Mouse (Mus musculus): ENCODE measurements around the gene Cdh23. TPM values are rescaled to one million over a fixed set of nuclear protein-coding genes. Genes with fewer than 3 reads are reported as not detected.
"Not testable (repeated sequence)": the region's sequence is repeated elsewhere in the genome, so short reads cannot be mapped to it uniquely, and the experiment has no call there.

Gene Cdh23
- 0.44 and 0.67 TPM in 2 replicates for polyA plus RNA-seq (2015; fragmentation: Nextera tagmentation; extraction: Ambion mirVana)

- no peaks in the 10 kb centered on the region for H3K9me3 ChIP-seq
- 0 out of 2 replicates have a peak, but pooled peaks cover 7% of the 10 kb centered on the region for H3K27me3 ChIP-seq (replicated peaks)
- no peak for ATAC-seq
- no peak within 1 kb of the TSS for H3K4me3 ChIP-seq (replicated peaks)
- 91% methylated on average over 6 of the region's 6 CpGs for WGBS
- 0 out of 2 replicates have a peak, but pooled peaks cover 7% of the 10 kb centered on the region for H3K4me1 ChIP-seq (replicated peaks)
- H3K4me2 ChIP-seq (replicated peaks): no peak within 1 kb of the TSS
- H3K36me3 ChIP-seq: no peaks in the 10 kb centered on the region
- H3K27ac ChIP-seq: no peak within 1 kb of the TSS
- no peak within 1 kb of the TSS for H3K9ac ChIP-seq
Measured at GRCm38 (mm10) chr10:60696390-60696789, at the start of gene Cdh23. Cdh23 (minus strand) TSS chr10:60696490.

- no peak for ATAC-seq
- WGBS: 88% methylated on average over 14 of the region's 14 CpGs
- no peak overlapping the region for H3K9ac ChIP-seq
- H3K4me1 ChIP-seq (replicated peaks): no peaks in the 10 kb centered on the region
- 0 out of 2 replicates have a peak, but pooled peaks cover 3% of the 10 kb centered on the region for H3K36me3 ChIP-seq
- no peak overlapping the region for H3K27ac ChIP-seq
- H3K27me3 ChIP-seq (replicated peaks): no peaks in the 10 kb centered on the region
- H3K4me2 ChIP-seq (replicated peaks): no peak overlapping the region
- no peak overlapping the region for H3K4me3 ChIP-seq (replicated peaks)
- H3K9me3 ChIP-seq: no peaks in the 10 kb centered on the region
Measured at GRCm38 (mm10) chr10:60744543-60745290, 48.4 kb upstream of the Cdh23 start.

- WGBS: 75% methylated on average over 9 of the region's 9 CpGs
- 0 out of 2 replicates have a peak, but pooled peaks cover 2% of the 10 kb centered on the region for H3K4me1 ChIP-seq (replicated peaks)
- H3K27me3 ChIP-seq (replicated peaks): no peaks in the 10 kb centered on the region
- H3K4me3 ChIP-seq (replicated peaks): no peak overlapping the region
- H3K9me3 ChIP-seq: no peaks in the 10 kb centered on the region
- no peak for ATAC-seq
- H3K9ac ChIP-seq: no peak overlapping the region
- 0 out of 2 replicates have a peak, but pooled peaks cover 3% of the 10 kb centered on the region for H3K36me3 ChIP-seq
- no peak overlapping the region for H3K4me2 ChIP-seq (replicated peaks)
- no peak overlapping the region for H3K27ac ChIP-seq
Measured at GRCm38 (mm10) chr10:60743681-60744080, 47.4 kb upstream of the Cdh23 start.

GRCm38 (mm10) chr10:60742942-60743341 lies 46.7 kb upstream of the Cdh23 start:
- 0 out of 2 replicates have a peak, but pooled peaks cover 3% of the 10 kb centered on the region for H3K36me3 ChIP-seq
- H3K27ac ChIP-seq: no peak overlapping the region
- H3K27me3 ChIP-seq (replicated peaks): no peaks in the 10 kb centered on the region
- 0 out of 2 replicates have a peak, but pooled peaks cover 3% of the 10 kb centered on the region for H3K4me1 ChIP-seq (replicated peaks)
- no peaks in the 10 kb centered on the region for H3K9me3 ChIP-seq
- no peak for ATAC-seq
- no peak overlapping the region for H3K4me3 ChIP-seq (replicated peaks)
- WGBS: 80% methylated on average over 6 of the region's 6 CpGs
- no peak overlapping the region for H3K9ac ChIP-seq
- no peak overlapping the region for H3K4me2 ChIP-seq (replicated peaks)

- H3K4me2 ChIP-seq (replicated peaks); H3K4me1 ChIP-seq (replicated peaks); H3K27ac ChIP-seq; H3K36me3 ChIP-seq; ATAC-seq; H3K9me3 ChIP-seq; H3K27me3 ChIP-seq (replicated peaks); H3K4me3 ChIP-seq (replicated peaks); H3K9ac ChIP-seq: not testable (repeated sequence)
- WGBS: 93% methylated on average over 1 of the region's 1 CpGs
Measured at GRCm38 (mm10) chr10:60742296-60742695, 46.0 kb upstream of the Cdh23 start.

GRCm38 (mm10) chr10:60741435-60741834 lies 45.1 kb upstream of the Cdh23 start:
- Histone ChIP-seq H3K9ac (no peak overlapping the region), H3K4me3 (replicated peaks) (no peak overlapping the region), H3K27ac (no peak overlapping the region), H3K4me1 (replicated peaks) (0 out of 2 replicates have a peak, but pooled peaks cover 3% of the 10 kb centered on the region), H3K4me2 (replicated peaks) (no peak overlapping the region), H3K9me3 (no peaks in the 10 kb centered on the region), H3K36me3 (0 out of 2 replicates have a peak, but pooled peaks cover 3% of the 10 kb centered on the region), H3K27me3 (replicated peaks) (no peaks in the 10 kb centered on the region)
- ATAC-seq: no peak
- 83% methylated on average over 7 of the region's 7 CpGs for WGBS

- Histone ChIP-seq H3K4me1 (replicated peaks) (0 out of 2 replicates have a peak, but pooled peaks cover 3% of the 10 kb centered on the region), H3K4me2 (replicated peaks) (no peak overlapping the region), H3K9me3 (no peaks in the 10 kb centered on the region), H3K9ac (no peak overlapping the region), H3K36me3 (0 out of 2 replicates have a peak, but pooled peaks cover 3% of the 10 kb centered on the region), H3K27ac (no peak overlapping the region), H3K4me3 (replicated peaks) (no peak overlapping the region), H3K27me3 (replicated peaks) (no peaks in the 10 kb centered on the region)
- ATAC-seq: no peak
- 82% methylated on average over 4 of the region's 4 CpGs for WGBS
Measured at GRCm38 (mm10) chr10:60739619-60740363, 43.5 kb upstream of the Cdh23 start.

- no peak overlapping the region for H3K9ac ChIP-seq
- H3K4me3 ChIP-seq (replicated peaks): no peak overlapping the region
- H3K27ac ChIP-seq: no peak overlapping the region
- H3K27me3 ChIP-seq (replicated peaks): no peaks in the 10 kb centered on the region
- H3K4me2 ChIP-seq (replicated peaks): no peak overlapping the region
- H3K9me3 ChIP-seq: no peaks in the 10 kb centered on the region
- ATAC-seq: no peak
- peaks cover 3% of the 10 kb centered on the region; the same call in 1 of the 2 replicates for H3K4me1 ChIP-seq (replicated peaks)
- 79% methylated on average over 8 of the region's 9 CpGs for WGBS
- H3K36me3 ChIP-seq: no peaks in the 10 kb centered on the region
Measured at GRCm38 (mm10) chr10:60737886-60738640, 41.8 kb upstream of the Cdh23 start.

GRCm38 (mm10) chr10:60737169-60737728 lies 41.0 kb upstream of the Cdh23 start:
- H3K4me3 ChIP-seq (replicated peaks): no peak overlapping the region
- no peak for ATAC-seq
- H3K36me3 ChIP-seq: no peaks in the 10 kb centered on the region
- WGBS: 74% methylated on average over 11 of the region's 11 CpGs
- H3K4me1 ChIP-seq (replicated peaks): peaks cover 3% of the 10 kb centered on the region; the same call in 1 of the 2 replicates
- H3K27ac ChIP-seq: no peak overlapping the region
- no peaks in the 10 kb centered on the region for H3K9me3 ChIP-seq
- no peaks in the 10 kb centered on the region for H3K27me3 ChIP-seq (replicated peaks)
- no peak overlapping the region for H3K4me2 ChIP-seq (replicated peaks)
- H3K9ac ChIP-seq: no peak overlapping the region

GRCm38 (mm10) chr10:60735737-60736136 lies 39.4 kb upstream of the Cdh23 start:
- no peak for ATAC-seq

GRCm38 (mm10) chr10:60733471-60733870 lies 37.2 kb upstream of the Cdh23 start:
- no peaks in the 10 kb centered on the region for H3K9me3 ChIP-seq
- H3K4me2 ChIP-seq (replicated peaks): no peak overlapping the region
- H3K36me3 ChIP-seq: no peaks in the 10 kb centered on the region
- no peak overlapping the region for H3K9ac ChIP-seq
- no peak for ATAC-seq
- H3K4me3 ChIP-seq (replicated peaks): no peak overlapping the region
- WGBS: 71% methylated on average over 8 of the region's 8 CpGs
- H3K4me1 ChIP-seq (replicated peaks): no peaks in the 10 kb centered on the region; the same call in 1 of the 2 replicates
- H3K27me3 ChIP-seq (replicated peaks): no peaks in the 10 kb centered on the region
- H3K27ac ChIP-seq: no peak overlapping the region

More at GRCm38 (mm10) chr10:60735737-60736136, 39.4 kb upstream of the Cdh23 start:
- Histone ChIP-seq H3K27me3 (replicated peaks) (no peaks in the 10 kb centered on the region), H3K4me1 (replicated peaks) (peaks cover 3% of the 10 kb centered on the region; the same call in 1 of the 2 replicates), H3K27ac (no peak overlapping the region), H3K36me3 (no peaks in the 10 kb centered on the region), H3K4me3 (replicated peaks) (no peak overlapping the region), H3K4me2 (replicated peaks) (no peak overlapping the region), H3K9me3 (no peaks in the 10 kb centered on the region), H3K9ac (no peak overlapping the region)
- WGBS: 100% methylated on average over 1 of the region's 1 CpGs

Data from intestine, embryonic 15.5 days (tissue).